Mouse (Mus musculus) CH12.LX (cell line): ENCODE data around the gene Sgpp1.
"Not testable (repeated sequence)": the region's sequence is repeated elsewhere in the genome, so short reads cannot be mapped to it uniquely, and the experiment has no call there.

Source experiments
- CTCF ChIP-seq, 2 experiments: IDR thresholded peaks in 1 of 2; conservative IDR thresholded peaks in 1 of 2; 2 replicates each; pipeline ENCODE4 v1.5.1; 2011 to 2012; ENCODE audit warnings: low read depth in 2 of 2, low read length in 2 of 2, improper control_type of control experiment in 1 of 2, inconsistent platforms in 1 of 2, mild to moderate bottlenecking in 1 of 2, moderate library complexity in 1 of 2
- E2F4 ChIP-seq: IDR thresholded peaks from 2 replicates; pipeline ENCODE4 v1.6.1; 2011; ENCODE audit warnings: low read depth, low read length, improper control_type of control experiment; ENCODE audit not compliant: insufficient replicate concordance
- MAZ ChIP-seq: IDR thresholded peaks from 2 replicates; pipeline ENCODE4 v1.6.1; 2012; ENCODE audit warnings: low read depth, mild to moderate bottlenecking, inconsistent platforms, low read length, improper control_type of control experiment, moderate library complexity
- MEF2A ChIP-seq: IDR thresholded peaks from 2 replicates; pipeline ENCODE4 v1.6.1; 2014; ENCODE audit warnings: low read depth, mild to moderate bottlenecking, inconsistent platforms, low read length, improper control_type of control experiment, borderline replicate concordance
- POLR2A ChIP-seq: IDR thresholded peaks from 2 replicates; pipeline ENCODE4 v1.6.1; 2011; ENCODE audit warnings: low read depth, mild to moderate bottlenecking, improper control_type of control experiment, low read length
- SIN3A ChIP-seq: IDR thresholded peaks from 2 replicates; pipeline ENCODE4 v1.6.1; 2012; ENCODE audit warnings: low read length, improper control_type of control experiment, inconsistent platforms
- UBTF ChIP-seq: IDR thresholded peaks from 2 replicates; pipeline ENCODE4 v1.6.1; 2012; ENCODE audit warnings: low read depth, mild to moderate bottlenecking, inconsistent platforms, low read length, improper control_type of control experiment, moderate library complexity

GRCm38 (mm10) chr12:75695845-75696244 is 39.7 kb downstream of the Sgpp1 start:
- TF ChIP-seq SIN3A; POLR2A; UBTF; MAZ; CTCF (conservative IDR thresholded peaks at IDR 0.05 in 1 of 2, IDR thresholded peaks at IDR 0.05 in 1 of 2; ENCODE audit: low read depth in 2 of 2, low read length in 2 of 2); E2F4; MEF2A: not testable (repeated sequence)
